Mouse (Mus musculus) MN1 (cell line): ENCODE measurements at regions not wholly inside any gene's neighbourhood (a gene's known extent, or its start where the extent isn't known, plus 50 kb on each side); places are given as distances from the start of the nearest gene placed in this dataset.

Source experiments
- DNase-seq: peaks from one replicate; pipeline ENCODE4 v3.0.0-alpha.2; 2016; ENCODE audit warnings: low spot score

- DNase-seq, result peak; percentile 6
Observed at GRCm38 (mm10) chrX:163669886-163670285, 91.2 kb downstream of the Rnf138rt1 start.
